28 mouse cellular contexts compared by ENCODE assay signal in the genomic region with DNA sequence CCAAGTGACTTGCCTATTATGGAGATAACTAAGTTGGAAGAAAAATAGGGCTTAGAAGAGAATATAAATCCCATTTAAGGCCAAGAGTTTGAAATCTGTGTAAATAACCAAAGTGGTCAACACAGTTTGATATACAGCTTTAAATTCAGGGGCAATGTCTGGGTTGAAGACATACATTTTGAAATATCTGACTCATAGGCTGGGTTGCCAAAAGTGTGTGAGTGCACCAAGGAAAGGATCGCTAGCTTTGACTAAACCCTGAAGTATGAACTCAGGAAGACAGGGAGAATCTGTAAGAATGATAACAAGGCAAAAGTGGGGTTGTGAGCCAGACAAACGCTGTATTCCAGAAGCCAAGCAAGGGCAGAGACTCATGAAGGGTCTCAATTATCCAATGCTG.
"Had no signal": no experiment of that assay in that cellular context is flagged by ENCODE, and none has a peak within 500 bp of the region (broad histone marks: within the 10 kb centered on the region; RNA-seq: fewer than 3 reads in every experiment).

No protein-coding gene starts in this region.

- H3K4me3 ChIP-seq: limb, embryonic 10.5 days; limb, embryonic 12.5 days; limb, embryonic 13.5 days; limb, embryonic 15.5 days; liver, embryonic 12.5 days; liver, embryonic 13.5 days; liver, embryonic 15.5 days; lung, embryonic 15.5 days; megakaryocyte, embryonic 14.5 days; midbrain, embryonic 10.5 days; midbrain, embryonic 12.5 days; midbrain, embryonic 13.5 days; midbrain, embryonic 15.5 days; myocyte; neural tube, embryonic 12.5 days had no signal

- H3K27ac ChIP-seq: limb, embryonic 10.5 days; limb, embryonic 12.5 days; limb, embryonic 13.5 days; limb, embryonic 15.5 days; liver, embryonic 12.5 days; liver, embryonic 13.5 days; liver, embryonic 14.5 days; liver, embryonic 15.5 days; lung, embryonic 15.5 days; macrophage; midbrain, embryonic 10.5 days; midbrain, embryonic 12.5 days; midbrain, embryonic 13.5 days; midbrain, embryonic 15.5 days; neural tube, embryonic 12.5 days had no signal

- DNase-seq: left cerebral cortex, postnatal 4 days; liver; liver, embryonic 13.5 days; liver, postnatal 0 days; lung, adult 18-20 months; lung, adult 2 months; lung, embryonic 14.5 days; lung, postnatal 10 days; lung, postnatal 14 days; lung, postnatal 36 days; lung, postnatal 4 days; midbrain, embryonic 14.5 days had no signal

- H3K4me1 ChIP-seq: limb, embryonic 10.5 days; limb, embryonic 12.5 days; limb, embryonic 13.5 days; limb, embryonic 15.5 days; liver, embryonic 12.5 days; liver, embryonic 13.5 days; liver, embryonic 15.5 days; lung, embryonic 15.5 days; megakaryocyte, embryonic 14.5 days; midbrain, embryonic 10.5 days; midbrain, embryonic 12.5 days; midbrain, embryonic 13.5 days; midbrain, embryonic 15.5 days; neural tube, embryonic 12.5 days had no signal
